Mouse (Mus musculus): ENCODE results near the gene Ctcf.

Gene Ctcf

DNA sequence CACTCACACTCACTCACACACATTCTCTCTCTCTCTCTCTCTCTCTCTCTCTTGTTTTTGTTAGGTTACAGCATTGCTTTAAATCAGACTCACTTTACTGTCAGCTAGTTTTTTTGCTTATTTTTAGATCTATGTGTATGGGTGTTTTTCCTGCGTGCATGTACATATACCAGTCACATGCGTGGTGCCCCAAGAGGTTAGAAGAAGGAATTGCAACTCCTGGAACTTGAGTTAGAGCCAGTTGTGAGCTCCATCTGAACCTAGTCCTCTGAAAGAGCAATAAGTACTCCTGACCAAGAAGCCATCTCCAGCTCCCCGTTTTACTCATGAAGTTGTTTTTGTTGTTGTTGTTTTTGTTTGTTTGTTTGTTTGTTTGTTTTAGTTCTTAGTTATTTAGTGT lies 24.8 kb downstream of the Ctcf start:
- ChIA-PET CTCF (interaction anchor here (0.6 to 1.5 kb wide), 37 partner anchors 8 to 1021 kb away, joined by 3 to 11 read pairs (median 5); partner anchors contain the start of genes Agrp (in 2 of the 4), Ctcf (in 2 of the 4), Acd (in 1 of the 4) and Pard6a (in 1 of the 4)), POLR2A (interaction anchor here in 3 of 4 experiments (0.6 to 19.4 kb wide), 23 partner anchors 9 to 283 kb away, joined by 3 to 236 read pairs (median 5); partner anchors contain the start of genes Agrp (in 2 of the 3), Ctcf (in 2 of the 3), Acd (in 1 of the 3) and Pard6a (in 1 of the 3))

DNA sequence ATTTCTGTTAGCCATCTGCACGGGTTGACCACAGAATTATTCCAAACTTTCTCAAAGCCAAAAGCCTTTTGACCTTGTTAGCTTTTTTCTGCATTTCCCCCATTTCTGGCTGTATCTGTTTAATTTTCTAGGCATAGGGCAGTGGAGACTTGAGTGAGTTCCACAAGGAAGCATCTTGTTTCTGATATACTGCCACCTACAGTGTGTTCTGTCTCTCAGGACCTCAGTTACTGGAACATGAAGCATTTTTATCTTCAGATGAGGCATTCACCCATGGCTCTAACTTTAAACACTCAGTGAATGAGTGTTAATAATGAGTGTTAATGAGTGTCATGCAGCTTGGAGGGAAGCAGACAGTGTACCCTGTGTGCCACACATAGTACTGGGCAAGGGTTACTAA lies 41.5 kb downstream of the Ctcf start:
- POLR2A ChIA-PET, result interaction anchor here in 2 of 4 experiments (0.8 to 2.6 kb wide), 5 partner anchors 10 to 17 kb away, joined by 3 to 13 read pairs (median 4); no protein-coding TSS in a partner anchor

DNA sequence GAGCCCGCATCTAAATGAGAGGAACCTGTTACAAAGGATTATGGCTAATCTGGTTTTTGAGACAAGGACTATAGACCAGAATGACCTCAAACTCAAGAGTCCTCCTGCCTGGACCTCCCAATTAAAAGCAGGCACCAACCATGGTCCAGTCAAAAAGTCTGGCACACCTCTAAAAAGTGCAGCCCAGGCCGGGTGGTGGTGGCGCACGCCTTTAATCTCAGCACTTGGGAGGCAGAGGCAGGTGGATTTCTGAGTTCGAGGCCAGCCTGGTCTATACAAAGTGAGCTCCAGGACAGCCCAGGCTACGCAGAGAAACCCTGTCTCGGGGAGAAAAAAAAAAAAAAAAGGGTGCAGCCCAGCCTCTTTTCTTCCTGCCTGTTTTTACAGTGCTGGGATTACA lies 49.0 kb downstream of the Ctcf start:
- ChIA-PET CTCF (interaction anchor here (0.6 to 4.1 kb wide), 8 partner anchors 18 to 1768 kb away, joined by 3 to 20 read pairs (median 4); partner anchors contain the start of gene Ripor1 (in 1 of the 4)), POLR2A (interaction anchor here in 3 of 4 experiments (0.7 to 4.2 kb wide), 6 partner anchors 15 to 89 kb away, joined by 3 to 45 read pairs (median 4); partner anchors contain the start of genes Acd (in 1 of the 3) and Pard6a (in 1 of the 3))

More for the DNA sequence above, 41.5 kb downstream of the Ctcf start:
- CTCF ChIA-PET, result interaction anchor here in 1 of 4 experiments (0.6 kb wide), 1 partner anchor 20 kb away, joined by 3 read pairs; no protein-coding TSS in a partner anchor

DNA sequence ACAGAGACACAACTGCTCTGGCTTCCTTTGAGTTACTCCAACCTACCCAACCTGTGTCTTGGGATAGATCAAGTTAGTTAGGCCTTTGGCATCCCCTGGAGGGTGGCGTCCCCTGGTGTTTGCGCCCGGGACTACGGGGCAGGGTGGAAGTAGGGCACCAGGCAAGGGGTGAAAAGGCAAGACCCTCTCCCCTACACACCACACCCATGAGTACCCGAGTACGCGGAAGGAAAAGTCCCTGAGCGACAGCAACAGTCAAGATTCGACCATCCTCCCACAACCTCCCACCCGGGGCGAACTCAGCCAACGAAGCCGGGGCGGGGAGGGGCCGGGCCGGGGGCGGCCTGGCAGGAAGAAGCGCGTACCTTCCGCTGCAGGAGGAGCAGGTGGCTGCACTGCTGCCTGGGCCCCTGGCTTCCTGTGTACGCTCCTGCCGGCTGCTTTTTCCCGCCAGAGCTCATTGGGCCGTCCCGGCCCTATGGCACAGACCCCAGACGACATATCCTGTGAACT lies 49.5 kb downstream of the Ctcf start, which contains the start of gene Carmil2:
Gene Carmil2 (plus strand): TSS at position 479 of the 513 bp plus-strand sequence.
- POLR2A ChIA-PET, result interaction anchor here in 3 of 4 experiments (0.6 to 4.9 kb wide), 22 partner anchors 13 to 208 kb away, joined by 3 to 58 read pairs (median 5); partner anchors contain the start of genes Acd (in 3 of the 3), Pard6a (in 3 of the 3), Agrp (in 2 of the 3) and Ctcf (in 2 of the 3)
- CTCF ChIA-PET, result interaction anchor here in 3 of 4 experiments (0.9 to 4.1 kb wide), 8 partner anchors 31 to 152 kb away, joined by 3 to 20 read pairs (median 4); partner anchors contain the start of gene Ripor1 (in 1 of the 3)

DNA sequence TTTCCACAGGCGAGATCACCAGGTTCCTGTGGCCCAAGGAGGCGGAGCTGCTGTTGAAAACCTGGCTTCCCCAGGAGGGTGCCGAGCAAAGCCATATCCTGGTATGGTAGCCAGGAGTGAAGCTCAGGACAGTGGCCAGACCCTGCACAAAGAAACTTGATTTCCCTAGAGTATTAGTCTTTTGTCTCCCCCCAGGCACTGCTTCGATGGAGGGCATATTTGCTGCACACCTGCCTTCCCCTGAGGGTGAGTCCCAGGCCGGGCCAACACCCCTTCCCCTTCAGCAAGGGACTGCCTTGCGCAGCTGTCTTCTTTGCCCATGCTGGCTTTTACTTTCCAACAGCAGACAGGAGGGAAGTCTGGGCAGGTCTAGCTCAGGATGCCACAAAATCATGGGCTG lies 50.2 kb downstream of the Ctcf start:
- POLR2A ChIA-PET, result interaction anchor here in 3 of 4 experiments (0.5 to 4.9 kb wide), 36 partner anchors 11 to 610 kb away, joined by 3 to 58 read pairs (median 4); partner anchors contain the start of genes Acd (in 3 of the 3), Agrp (in 3 of the 3), Pard6a (in 3 of the 3) and Ctcf (in 2 of the 3)
- CTCF ChIA-PET, result interaction anchor here (0.5 to 4.1 kb wide), 17 partner anchors 14 to 259 kb away, joined by 3 to 20 read pairs (median 3); partner anchors contain the start of genes Atp6v0d1 (in 1 of the 4), Nrn1l (in 1 of the 4) and Ripor1 (in 1 of the 4)

DNA sequence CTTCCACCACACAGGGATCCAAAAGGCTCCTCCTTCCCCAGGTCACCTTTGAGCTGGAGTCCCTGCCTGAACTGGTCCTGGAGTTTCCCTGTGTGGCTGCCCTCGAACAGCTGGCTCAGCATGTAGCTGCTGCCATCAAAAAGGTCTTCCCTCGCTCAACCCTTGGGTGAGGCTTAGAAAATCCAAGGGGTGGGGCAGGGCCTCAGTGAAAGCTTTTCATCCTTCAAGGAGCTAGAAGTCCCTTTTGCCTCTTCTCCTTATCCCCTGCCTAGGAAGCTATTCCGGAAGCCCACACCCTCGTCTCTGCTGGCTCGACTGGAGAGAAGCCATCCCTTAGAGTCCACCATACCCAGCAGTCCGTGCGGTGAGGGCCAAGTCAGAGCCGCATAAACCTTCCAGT lies 51.1 kb downstream of the Ctcf start:
- CTCF ChIA-PET, result interaction anchor here (0.5 to 4.1 kb wide), 21 partner anchors 17 to 833 kb away, joined by 3 to 20 read pairs (median 3); partner anchors contain the start of gene Nrn1l (in 1 of the 4)
- POLR2A ChIA-PET, result interaction anchor here in 3 of 4 experiments (0.6 to 4.9 kb wide), 46 partner anchors 9 to 433 kb away, joined by 3 to 58 read pairs (median 4); partner anchors contain the start of genes Acd (in 3 of the 3), Pard6a (in 3 of the 3), Agrp (in 2 of the 3) and Ctcf (in 2 of the 3)

DNA sequence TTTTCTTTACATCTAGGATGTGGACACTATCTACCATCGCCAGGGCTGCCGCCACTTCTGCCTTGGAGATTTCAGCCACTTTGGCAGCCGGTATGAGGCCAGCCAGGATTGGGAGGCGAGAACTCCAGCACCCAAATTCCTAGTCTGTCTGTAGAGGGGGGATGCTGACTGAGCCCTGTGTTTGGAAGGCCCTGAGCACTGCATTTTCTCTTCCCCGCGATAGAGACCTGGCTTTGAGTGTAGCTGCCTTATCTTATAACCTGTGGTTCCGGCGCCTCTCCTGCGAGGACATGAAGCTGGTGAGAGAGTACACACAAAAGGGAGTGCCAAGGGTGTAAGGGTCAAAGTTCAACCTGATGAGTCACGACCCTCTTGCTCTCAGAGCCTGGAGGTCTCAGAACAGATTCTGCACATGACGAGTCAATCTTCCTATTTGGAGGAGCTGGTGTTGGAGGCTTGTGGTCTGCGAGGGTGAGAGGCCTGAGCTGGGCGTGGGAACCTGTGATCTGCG lies 51.9 kb downstream of the Ctcf start:
- ChIA-PET POLR2A (interaction anchor here (0.6 to 4.9 kb wide), 47 partner anchors 9 to 451 kb away, joined by 3 to 58 read pairs (median 4); partner anchors contain the start of genes Acd (in 2 of the 4), Ctcf (in 2 of the 4), Pard6a (in 2 of the 4) and Pskh1 (in 2 of the 4)), CTCF (interaction anchor here (0.5 to 2.8 kb wide), 12 partner anchors 16 to 833 kb away, joined by 3 to 11 read pairs (median 3); no protein-coding TSS in a partner anchor)

DNA sequence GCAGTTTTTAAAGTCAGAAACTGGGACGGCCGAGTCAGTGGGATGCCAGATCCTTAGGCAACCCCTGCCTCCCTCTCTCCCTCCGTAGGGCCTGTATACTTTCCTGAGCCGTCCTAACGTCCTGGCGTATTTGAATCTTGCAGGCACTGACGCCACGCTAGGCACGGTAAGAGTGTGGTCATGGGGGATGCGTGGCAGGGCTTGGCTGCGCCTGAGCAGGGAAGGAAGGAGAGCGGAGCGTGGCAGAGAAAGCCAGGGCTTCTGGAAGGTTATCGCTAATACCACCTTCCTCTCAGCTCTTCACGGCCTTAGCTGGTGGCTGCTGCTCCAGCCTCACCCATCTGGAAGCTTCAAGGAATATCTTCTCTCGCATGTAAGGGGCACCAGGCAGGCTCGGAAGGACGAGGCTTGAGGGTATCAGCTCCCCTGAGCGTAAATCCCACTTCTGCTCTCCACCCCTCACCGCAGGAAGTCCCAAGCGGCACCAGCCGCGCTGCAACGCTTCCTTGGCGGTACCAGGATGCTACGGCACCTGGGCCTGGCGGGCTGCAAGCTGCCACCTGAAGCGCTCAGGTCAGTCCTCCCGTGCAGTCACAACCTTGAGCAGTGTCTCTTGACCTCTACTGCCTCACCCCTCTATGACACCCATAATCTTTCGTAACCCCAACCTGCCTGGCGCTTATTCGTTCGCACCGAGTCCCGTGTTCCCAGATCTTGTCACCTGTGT lies 53.1 kb downstream of the Ctcf start:
- ChIA-PET POLR2A (interaction anchor here in 3 of 4 experiments (0.5 to 4.9 kb wide), 21 partner anchors 9 to 205 kb away, joined by 3 to 58 read pairs (median 4); partner anchors contain the start of genes Acd (in 2 of the 3), Pard6a (in 2 of the 3), Agrp (in 1 of the 3) and Atp6v0d1 (in 1 of the 3)), CTCF (interaction anchor here in 2 of 4 experiments (0.6 to 1.9 kb wide), 4 partner anchors 25 to 112 kb away, joined by 4 to 6 read pairs (median 6); no protein-coding TSS in a partner anchor)

DNA sequence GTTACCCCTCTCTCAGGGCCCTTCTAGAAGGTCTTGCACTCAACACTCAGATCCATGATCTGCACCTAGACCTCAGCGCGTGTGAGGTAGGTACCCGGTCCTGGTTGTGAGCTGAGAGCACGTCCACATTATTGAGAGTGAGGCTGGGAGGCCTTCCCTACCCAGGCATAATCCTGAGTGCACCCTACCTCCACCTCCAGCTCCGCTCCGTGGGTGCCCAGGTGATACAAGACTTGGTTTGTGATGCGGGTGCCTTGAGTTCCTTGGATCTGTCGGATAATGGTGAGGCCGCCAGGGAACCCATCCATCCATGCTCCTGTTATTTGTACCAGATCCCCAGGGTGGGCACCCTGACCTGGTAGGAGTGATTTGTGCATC lies 53.6 kb downstream of the Ctcf start:
- ChIA-PET CTCF (interaction anchor here in 1 of 4 experiments (1.9 kb wide), 1 partner anchor 28 kb away, joined by 6 read pairs; no protein-coding TSS in a partner anchor), POLR2A (interaction anchor here in 2 of 4 experiments (1.0 to 4.9 kb wide), 9 partner anchors 9 to 68 kb away, joined by 3 to 58 read pairs (median 6); partner anchors contain the start of genes Acd (in 2 of the 2), Pard6a (in 2 of the 2), Agrp (in 1 of the 2) and Ctcf (in 1 of the 2))

DNA sequence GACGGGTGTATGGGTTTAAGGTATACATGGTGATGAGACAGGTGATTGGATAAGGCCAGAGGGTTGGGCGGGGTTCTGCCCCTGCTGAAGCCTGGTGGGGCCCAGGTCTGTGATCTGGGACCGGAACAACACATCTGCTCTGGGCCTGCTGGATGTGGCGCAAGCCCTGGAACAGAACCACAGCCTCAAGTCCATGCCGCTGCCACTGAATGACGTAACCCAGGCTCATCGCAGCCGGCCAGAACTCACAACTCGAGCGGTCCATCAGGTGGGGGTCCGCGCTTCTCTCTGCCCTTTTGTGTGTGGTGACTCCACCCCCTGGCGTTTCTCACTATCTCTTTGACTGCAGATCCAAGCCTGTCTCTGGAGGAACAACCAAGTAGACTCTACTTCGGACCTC lies 54.6 kb downstream of the Ctcf start:
- CTCF ChIA-PET, result interaction anchor here in 2 of 4 experiments (0.5 to 1.0 kb wide), 2 partner anchors 30 to 175 kb away, joined by 3 read pairs; no protein-coding TSS in a partner anchor
- POLR2A ChIA-PET, result no interaction called here

DNA sequence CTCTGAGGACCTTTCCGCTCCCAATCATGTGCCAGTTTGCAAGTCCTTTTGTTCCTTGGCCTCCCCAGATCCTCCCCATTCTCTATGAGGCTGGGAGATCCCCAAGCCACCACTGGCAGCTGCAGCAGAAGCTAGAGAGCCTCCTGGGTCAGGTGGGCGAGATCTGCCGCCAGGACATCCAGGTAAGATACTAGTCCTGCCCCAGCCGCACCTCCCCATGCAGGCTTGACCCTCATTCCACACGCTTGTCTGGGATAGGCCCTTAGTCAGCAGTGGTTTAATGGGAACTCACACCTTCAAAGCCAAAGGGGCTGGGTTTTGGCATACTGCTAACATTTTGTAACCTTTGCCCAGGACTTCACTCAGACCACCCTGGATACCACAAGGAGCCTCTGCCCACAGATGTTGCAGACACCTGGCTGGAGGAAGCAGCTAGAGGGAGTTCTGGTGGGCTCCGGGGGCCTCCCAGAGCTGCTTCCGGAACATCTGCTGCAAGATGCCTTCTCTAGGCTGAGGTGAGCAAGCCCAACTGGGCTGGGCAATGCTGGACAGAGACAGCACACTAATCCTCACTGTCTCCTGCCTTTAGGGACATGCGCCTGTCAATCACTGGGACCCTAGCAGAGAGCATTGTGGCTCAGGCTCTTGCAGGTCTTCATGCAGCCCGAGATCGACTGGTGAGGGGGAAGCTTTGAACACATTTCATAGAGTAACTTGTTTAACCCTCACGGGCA lies 56.2 kb downstream of the Ctcf start:
- POLR2A ChIA-PET, result interaction anchor here (0.5 to 2.9 kb wide), 14 partner anchors 8 to 172 kb away, joined by 3 to 10 read pairs (median 3); partner anchors contain the start of genes Acd (in 1 of the 4), Agrp (in 1 of the 4), Ctcf (in 1 of the 4) and Pard6a (in 1 of the 4)
- CTCF ChIA-PET, result interaction anchor here in 3 of 4 experiments (1.1 to 1.9 kb wide), 3 partner anchors 56 to 96 kb away, joined by 3 to 6 read pairs (median 4); partner anchors contain the start of genes Agrp (in 1 of the 3) and Ctcf (in 1 of the 3)

DNA sequence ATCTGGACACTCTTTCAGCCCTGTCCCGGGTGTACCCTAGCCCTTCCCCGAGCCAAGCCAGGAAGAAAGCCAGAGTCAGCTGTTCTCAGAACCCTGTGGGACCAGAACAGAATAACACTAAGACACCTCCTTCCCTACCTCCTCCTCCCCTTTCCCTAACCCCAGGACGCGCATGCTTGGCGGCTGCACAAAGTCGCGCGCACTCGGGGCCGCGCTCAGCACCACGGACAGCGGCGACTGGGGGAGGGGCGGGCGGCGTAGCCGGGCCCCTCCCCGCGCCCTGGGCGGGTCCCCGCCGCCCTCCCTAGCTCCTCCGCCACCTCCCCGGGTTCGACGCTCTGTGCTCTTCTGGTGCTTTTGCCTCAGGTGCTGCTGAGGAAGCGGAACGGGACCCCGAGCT lies 57.3 kb downstream of the Ctcf start:
- ChIA-PET POLR2A (interaction anchor here in 3 of 4 experiments (0.5 to 2.9 kb wide), 18 partner anchors 10 to 271 kb away, joined by 3 to 10 read pairs (median 3); partner anchors contain the start of genes Ranbp10 (in 2 of the 3), Agrp (in 1 of the 3) and Ctcf (in 1 of the 3)), CTCF (interaction anchor here (0.6 to 1.9 kb wide), 9 partner anchors 20 to 97 kb away, joined by 3 to 9 read pairs (median 3); partner anchors contain the start of genes Agrp (in 1 of the 4), Ctcf (in 1 of the 4) and Ripor1 (in 1 of the 4))

DNA sequence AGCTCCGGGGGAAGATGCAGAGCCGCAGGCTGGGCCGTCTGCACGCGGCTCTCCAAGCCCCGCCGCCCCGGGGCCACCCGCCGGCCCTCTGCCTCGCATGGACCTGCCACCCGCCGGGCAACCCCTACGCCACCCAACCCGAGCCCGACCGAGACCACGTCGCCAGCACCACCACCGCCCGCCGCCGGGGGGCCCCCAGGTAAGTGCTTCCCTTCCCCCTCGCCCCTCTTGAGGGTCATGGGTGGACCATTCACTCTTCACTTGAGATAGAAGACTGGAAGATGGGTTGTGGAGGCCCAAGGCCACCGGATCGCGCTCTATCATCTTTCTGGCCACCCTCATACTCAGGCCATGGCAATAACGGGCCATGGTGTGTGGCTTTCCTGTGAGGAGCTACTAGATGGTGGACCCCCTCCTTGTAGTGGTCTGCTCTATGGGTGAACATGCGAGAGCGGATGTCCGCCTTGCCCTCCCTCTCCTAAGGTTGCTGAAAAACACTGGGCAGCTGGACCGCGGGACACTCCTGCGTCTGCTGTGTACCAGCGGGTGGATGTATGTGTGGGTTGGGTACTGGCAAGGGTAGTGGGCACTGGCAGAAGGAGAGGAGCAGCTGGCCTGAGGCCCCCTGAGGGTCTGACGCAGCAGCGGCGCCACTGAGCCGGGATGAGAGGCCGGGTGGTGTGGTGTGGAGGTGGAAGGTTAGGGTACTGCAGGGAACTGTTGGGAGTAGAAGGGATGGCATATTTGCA lies 57.9 kb downstream of the Ctcf start:
- ChIA-PET CTCF (interaction anchor here in 3 of 4 experiments (0.5 to 1.9 kb wide), 8 partner anchors 20 to 220 kb away, joined by 3 to 6 read pairs (median 3); partner anchors contain the start of genes Agrp (in 1 of the 3), Ctcf (in 1 of the 3) and Ripor1 (in 1 of the 3)), POLR2A (interaction anchor here in 3 of 4 experiments (0.5 to 2.9 kb wide), 14 partner anchors 10 to 133 kb away, joined by 3 to 10 read pairs (median 3); partner anchors contain the start of genes Ranbp10 (in 2 of the 3), 4933405L10Rik (in 1 of the 3), Agrp (in 1 of the 3) and Ctcf (in 1 of the 3))

DNA sequence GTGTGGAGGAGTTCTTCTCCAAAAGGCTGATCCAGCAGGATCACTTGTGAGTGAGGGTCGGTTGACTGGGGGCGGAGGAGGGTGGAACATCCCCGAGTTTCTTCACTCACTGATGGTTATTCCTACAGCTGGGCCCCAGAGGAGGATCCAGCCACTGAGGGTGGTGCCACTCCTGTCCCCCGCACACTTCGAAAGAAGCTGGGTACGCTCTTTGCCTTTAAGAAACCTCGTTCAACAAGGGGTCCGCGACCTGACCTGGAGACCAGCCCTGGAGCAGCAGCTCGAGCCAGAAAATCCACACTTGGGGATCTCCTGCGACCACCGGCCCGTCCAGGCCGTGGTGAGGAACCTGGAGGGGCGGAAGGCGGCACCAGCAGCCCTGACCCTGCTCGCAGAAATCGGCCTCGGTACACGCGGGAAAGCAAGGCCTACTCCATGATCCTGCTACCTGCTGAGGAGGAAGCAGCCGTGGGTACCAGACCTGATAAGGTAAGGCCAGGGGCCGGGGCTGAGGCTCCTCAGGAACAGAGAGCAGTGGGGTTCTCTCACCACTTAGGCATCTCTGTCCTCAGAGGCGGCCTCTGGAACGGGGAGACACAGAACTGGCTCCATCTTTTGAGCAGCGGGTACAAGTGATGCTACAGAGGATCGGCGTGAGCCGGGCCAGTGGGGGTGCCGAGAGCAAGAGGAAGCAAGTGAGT lies 58.9 kb downstream of the Ctcf start:
- CTCF ChIA-PET, result interaction anchor here in 2 of 4 experiments (0.6 to 1.6 kb wide), 3 partner anchors 21 to 90 kb away, joined by 3 to 8 read pairs (median 4); partner anchors contain the start of gene Ripor1 (in 1 of the 2)
- POLR2A ChIA-PET, result interaction anchor here in 2 of 4 experiments (0.5 to 1.6 kb wide), 4 partner anchors 14 to 205 kb away, joined by 3 to 6 read pairs (median 4); no protein-coding TSS in a partner anchor

All from embryonic stem cell, embryonic (primary cell).